ENCODE assay signal across 1 mouse cellular context in genomic region chr10:69100742-69101141, GRCm38 (mm10). TPM values are rescaled to one million over a fixed set of nuclear protein-coding genes. Genes with fewer than 3 reads are reported as not detected.
"Had no signal": no experiment of that assay in that cellular context is flagged by ENCODE, and none has a peak within 500 bp of the region (broad histone marks: within the 10 kb centered on the region; RNA-seq: fewer than 3 reads in every experiment).

No protein-coding gene starts in this region.

RNA-seq across cellular contexts. Expression of gene Rhobtb1, which starts 50.5 kb away (rescaled TPM):
- polyA plus RNA-seq: inflammation-experienced regulatory T-cells, adult 6 months had no signal
